Mouse (Mus musculus): ENCODE results near the gene Tex11. TPM values are rescaled to one million over a fixed set of nuclear protein-coding genes. Genes with fewer than 3 reads are reported as not detected.

Gene Tex11
- total RNA-seq, 1 experiment from 2014 or later: 0.45 TPM

DNA sequence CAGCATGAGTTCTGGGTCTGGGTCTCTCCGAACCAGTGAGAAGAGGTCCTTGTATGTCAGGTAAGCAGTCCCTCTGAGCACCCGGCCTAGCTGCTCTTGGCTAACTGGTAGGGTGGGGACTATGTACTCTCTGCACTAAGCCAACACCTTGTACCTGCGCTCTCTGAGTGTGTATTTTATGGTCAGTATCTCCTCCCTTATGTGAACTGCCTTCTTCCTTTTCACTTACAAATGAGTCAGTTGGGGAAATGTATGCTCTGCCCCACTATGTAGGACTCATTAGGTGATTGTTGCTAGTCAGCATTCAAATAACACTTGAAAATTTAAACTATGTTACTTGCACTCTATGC lies 262.8 kb downstream of the Tex11 start:
- no peak for ATAC-seq (replicated peaks in 1 of 2; ENCODE audit: insufficient read depth in 1 of 2, low FRiP score in 2 of 2, low TSS enrichment in 1 of 2, low read depth in 1 of 2, poor library complexity in 2 of 2, severe bottlenecking in 2 of 2)

DNA sequence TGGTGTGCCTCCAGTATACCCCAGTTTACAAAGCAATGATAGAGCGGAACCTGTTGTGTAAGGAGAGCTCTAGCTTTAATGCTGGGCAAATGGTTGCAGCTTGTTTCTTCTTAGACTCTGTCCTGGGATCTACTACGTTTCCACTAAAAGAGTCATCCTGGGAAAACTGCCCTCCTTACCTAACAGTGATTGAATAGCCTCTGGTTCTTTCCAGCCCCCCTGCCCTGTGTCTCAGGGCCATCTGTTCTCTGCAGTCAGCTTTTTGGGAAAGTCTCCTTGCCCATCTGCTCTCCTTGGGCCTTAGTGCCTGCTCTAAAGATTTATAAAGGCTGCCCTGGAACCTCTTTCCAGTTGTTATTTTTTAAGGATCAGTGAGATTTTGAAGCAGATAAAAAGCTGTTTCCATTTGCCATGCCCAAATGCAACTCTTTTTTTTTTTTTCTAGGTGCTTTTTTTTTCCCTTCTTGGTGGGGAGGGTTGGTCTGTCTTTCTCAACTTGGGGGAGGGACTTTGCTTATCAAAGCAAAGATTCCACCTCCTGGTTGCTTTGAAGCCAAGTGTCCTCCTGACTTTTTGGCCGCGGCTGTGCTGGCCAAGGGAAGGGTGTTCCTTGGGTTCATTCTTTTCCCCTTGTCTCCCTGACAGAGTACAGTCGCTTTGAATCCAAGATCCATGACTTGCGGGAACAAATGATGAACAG lies 263.3 kb downstream of the Tex11 start:
- ATAC-seq (replicated peaks in 1 of 2; ENCODE audit: insufficient read depth in 1 of 2, low FRiP score in 2 of 2, low TSS enrichment in 1 of 2, low read depth in 1 of 2, poor library complexity in 2 of 2, severe bottlenecking in 2 of 2): no peak

DNA sequence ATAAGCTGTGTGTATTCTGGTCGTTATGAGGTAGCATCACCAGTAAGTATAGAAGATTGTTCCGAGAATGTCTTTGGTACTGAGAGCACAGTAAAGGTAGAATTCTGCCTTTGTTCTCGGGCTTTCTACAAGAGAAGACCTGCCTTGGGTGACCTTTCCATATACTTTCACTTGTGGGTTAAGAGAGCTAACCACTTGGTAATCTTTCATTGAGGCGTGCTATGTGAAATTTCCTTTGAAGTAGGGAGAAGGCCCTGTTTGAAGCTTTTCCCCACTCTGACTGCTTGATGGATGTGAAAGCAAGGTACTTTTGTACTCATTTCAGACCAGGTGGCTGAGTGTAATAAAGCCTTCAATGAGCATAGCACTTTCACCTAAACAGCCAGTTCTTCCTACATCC lies 270.1 kb downstream of the Tex11 start:
- ATAC-seq (replicated peaks in 1 of 2; ENCODE audit: insufficient read depth in 1 of 2, low FRiP score in 2 of 2, low TSS enrichment in 1 of 2, low read depth in 1 of 2, poor library complexity in 2 of 2, severe bottlenecking in 2 of 2): no peak

Other genes starting within 250 kb of the Tex11 start
- gene Slc7a3, start 26.4 kb upstream of the Tex11 start, total RNA-seq (2017): not detected in 2 replicates
- gene Snx12, start 162.9 kb upstream of the Tex11 start, total RNA-seq (2017): 33.5 and 49.8 TPM in 2 replicates
- 17.7 and 18.0 TPM in 2 replicates for gene Foxo4, start 194.9 kb upstream of the Tex11 start, total RNA-seq (2017)
- gene Gm614, start 204.3 kb upstream of the Tex11 start, total RNA-seq (2017): not detected in 2 replicates
- gene Il2rg, start 208.6 kb upstream of the Tex11 start, total RNA-seq (2017): 114 and 157 TPM in 2 replicates
- gene Gm20489, start 209.4 kb upstream of the Tex11 start, total RNA-seq (2017): not detected in 2 replicates
- 34.3 and 48.1 TPM in 2 replicates for gene Med12, start 214.4 kb upstream of the Tex11 start, total RNA-seq (2017)
- not detected in 2 replicates for gene Nlgn3, start 239.5 kb upstream of the Tex11 start, total RNA-seq (2017)